Mouse (Mus musculus) 3134 (cell line): ENCODE results near the gene Trim46.

Source experiments
- DNase-seq: peaks from one replicate; pipeline ENCODE4 v3.0.0-alpha.2; 2011; ENCODE audit warnings: low spot score; ENCODE audit not compliant: insufficient read length; ENCODE audit errors: extremely low read depth

Gene Trim46

GRCm38 (mm10) chr3:89246261-89247100 lies at the start of gene Trim46:
Trim46 (minus strand) TSS chr3:89246309.
- peak; percentile 91 for DNase-seq

GRCm38 (mm10) chr3:89295685-89296230 lies 49.6 kb upstream of the Trim46 start:
- no peak for DNase-seq

- no peak for DNase-seq
Observed at GRCm38 (mm10) chr3:89294195-89294594, 48.1 kb upstream of the Trim46 start.

- DNase-seq = no peak
Observed at GRCm38 (mm10) chr3:89293247-89293918, 47.3 kb upstream of the Trim46 start.

- DNase-seq = no peak
Observed at GRCm38 (mm10) chr3:89292303-89292702, 46.2 kb upstream of the Trim46 start.

- DNase-seq = no peak
Observed at GRCm38 (mm10) chr3:89291874-89292273, 45.8 kb upstream of the Trim46 start.

- peak; percentile 58 for DNase-seq
Observed at GRCm38 (mm10) chr3:89288503-89288928, 42.4 kb upstream of the Trim46 start.

- no peak for DNase-seq
Observed at GRCm38 (mm10) chr3:89287286-89287685, 41.2 kb upstream of the Trim46 start.

GRCm38 (mm10) chr3:89285526-89285925 lies 39.4 kb upstream of the Trim46 start:
- DNase-seq = no peak

- no peak for DNase-seq
Observed at GRCm38 (mm10) chr3:89284261-89284660, 38.2 kb upstream of the Trim46 start.

GRCm38 (mm10) chr3:89282291-89282643 lies 36.2 kb upstream of the Trim46 start:
- no peak for DNase-seq

- peak; percentile 73 for DNase-seq
Observed at GRCm38 (mm10) chr3:89281579-89282290, 35.6 kb upstream of the Trim46 start.

- peak; percentile 74 for DNase-seq
Observed at GRCm38 (mm10) chr3:89280606-89281511, 34.8 kb upstream of the Trim46 start, which contains the start of gene Efna1. Efna1 (minus strand) TSS chr3:89281142.

- no peak for DNase-seq
Observed at GRCm38 (mm10) chr3:89280050-89280605, 34.0 kb upstream of the Trim46 start.

GRCm38 (mm10) chr3:89279153-89279890 lies 33.2 kb upstream of the Trim46 start:
- DNase-seq = peak; percentile 94

GRCm38 (mm10) chr3:89278643-89279042 lies 32.5 kb upstream of the Trim46 start:
- DNase-seq = no peak

- peak; percentile 54 for DNase-seq
Observed at GRCm38 (mm10) chr3:89278107-89278506, 32.0 kb upstream of the Trim46 start.

GRCm38 (mm10) chr3:89277281-89278021 lies 31.3 kb upstream of the Trim46 start:
- DNase-seq = peak; percentile 77
